Mouse (Mus musculus) heart, postnatal 10 days (tissue): ENCODE measurements at regions not wholly inside any gene's neighbourhood (a gene's known extent, or its start where the extent isn't known, plus 50 kb on each side); places are given as distances from the start of the nearest gene placed in this dataset.

Source experiments
- DNase-seq, 2 experiments: peaks; one replicate each; pipeline ENCODE4 v3.0.0; 2021
- intact Hi-C: fragments of 180-260 bp; cut with DNase I; formaldehyde crosslinking; loops from one replicate; pipeline ENCODE4 v1.15.1; 2025

DNA sequence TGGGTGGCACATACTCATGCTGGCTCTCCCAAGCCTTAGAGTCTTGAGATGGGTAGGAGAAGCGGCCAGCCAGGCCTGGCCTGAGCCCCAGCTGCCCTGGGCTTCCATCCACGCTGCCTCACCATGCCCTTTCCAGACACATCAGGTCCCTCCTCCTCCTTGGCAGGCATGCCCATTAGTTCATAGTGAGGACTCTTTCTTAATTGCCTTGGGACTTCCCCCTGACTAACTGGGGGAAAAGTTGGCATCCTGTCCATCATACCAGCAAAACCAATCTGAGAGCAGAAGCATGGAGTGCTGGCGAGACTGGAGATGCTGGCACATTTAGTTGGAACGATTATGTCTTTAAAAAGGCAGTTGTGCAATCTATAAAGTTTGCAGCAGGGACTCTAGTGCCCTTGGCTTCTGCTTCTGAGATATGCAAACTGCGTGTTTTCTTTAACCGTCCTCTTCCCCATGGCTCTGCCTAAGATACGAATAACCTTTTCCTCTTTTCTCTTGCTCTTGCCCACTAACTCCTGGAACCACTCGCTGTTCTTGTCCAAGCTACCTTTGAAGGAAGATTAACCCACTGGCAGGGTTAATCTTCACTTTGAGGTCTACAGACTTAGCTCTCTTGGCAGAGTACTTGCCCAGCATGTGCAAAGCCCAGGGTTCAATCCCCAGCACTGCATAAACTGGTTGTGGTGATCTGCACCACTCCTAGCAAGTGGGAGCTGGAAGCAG is 62.2 kb upstream of the Tle3 start:
- no peak for DNase-seq
- intact Hi-C loops: no loop called here

DNA sequence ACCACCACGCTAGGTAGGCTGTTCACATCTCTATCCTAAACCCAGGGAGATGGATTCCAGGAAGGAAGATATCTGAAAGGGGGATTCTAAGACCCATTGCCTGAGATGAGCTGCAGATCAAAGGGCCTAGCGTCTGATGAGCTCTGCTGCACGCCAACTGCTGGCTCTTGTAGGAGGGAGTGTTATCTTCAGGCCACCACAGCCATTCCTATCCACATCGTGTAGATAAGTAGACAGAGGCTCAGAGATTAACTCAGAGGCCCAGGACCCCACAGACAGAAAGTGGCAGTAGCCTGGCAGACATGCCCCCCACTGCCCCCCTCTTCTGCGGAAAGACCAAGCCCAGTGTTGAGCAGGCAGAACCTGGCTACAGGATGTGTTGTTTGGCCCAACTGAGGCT is 61.6 kb upstream of the Tle3 start:
- no peak for DNase-seq
- intact Hi-C loops: no loop called here

DNA sequence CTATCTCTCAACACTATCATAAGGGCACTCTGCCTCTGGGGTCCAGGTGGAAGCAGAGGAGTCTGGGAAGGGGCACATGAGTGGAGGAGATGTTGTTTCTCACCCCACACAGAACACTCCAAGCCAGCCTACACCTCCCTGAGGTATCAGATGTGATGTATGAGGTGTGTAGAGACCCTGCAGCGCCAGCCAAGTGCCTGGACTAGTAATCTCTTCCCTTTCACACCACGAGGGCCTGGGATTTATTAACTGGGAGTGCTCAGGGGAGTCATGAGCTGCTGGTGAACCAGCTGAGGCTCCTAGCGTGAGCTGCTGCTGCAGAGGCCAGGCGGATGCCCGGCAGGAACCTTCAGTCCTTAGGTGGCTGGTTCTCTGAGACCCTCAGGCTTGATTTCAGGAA is 60.6 kb upstream of the Tle3 start:
- intact Hi-C loops: no loop called here
- DNase-seq: no peak

DNA sequence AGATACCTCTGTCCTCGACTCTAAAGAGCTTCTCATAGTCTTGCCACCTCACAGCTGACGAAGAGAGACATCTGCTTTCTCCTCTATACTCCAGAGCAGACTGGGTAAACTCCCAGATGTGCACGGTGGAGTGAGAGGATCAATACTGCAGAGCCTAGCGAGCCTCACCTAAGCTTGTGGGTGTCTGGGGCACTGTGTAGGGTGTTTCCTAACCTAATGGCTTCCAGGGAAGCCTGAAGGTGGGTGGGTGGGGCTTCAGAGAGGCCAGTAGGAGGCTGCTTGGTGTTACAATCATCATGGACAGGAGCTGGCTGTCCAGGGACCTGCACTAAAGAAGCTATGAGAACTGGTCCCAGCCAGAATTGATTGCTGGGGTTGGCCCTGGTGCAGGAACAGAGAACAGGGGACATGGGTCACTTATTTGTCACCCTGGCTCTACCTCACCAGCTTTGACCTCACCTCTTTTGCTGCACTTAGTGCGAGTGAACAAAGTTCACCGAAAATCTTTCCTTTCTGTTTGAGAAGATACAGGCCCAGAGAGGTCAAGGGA is 57.5 kb upstream of the Tle3 start:
- intact Hi-C loops: loop anchor here (5.0 kb wide), 1 partner anchor 53 kb away; no protein-coding TSS in a partner anchor
- DNase-seq: no peak

DNA sequence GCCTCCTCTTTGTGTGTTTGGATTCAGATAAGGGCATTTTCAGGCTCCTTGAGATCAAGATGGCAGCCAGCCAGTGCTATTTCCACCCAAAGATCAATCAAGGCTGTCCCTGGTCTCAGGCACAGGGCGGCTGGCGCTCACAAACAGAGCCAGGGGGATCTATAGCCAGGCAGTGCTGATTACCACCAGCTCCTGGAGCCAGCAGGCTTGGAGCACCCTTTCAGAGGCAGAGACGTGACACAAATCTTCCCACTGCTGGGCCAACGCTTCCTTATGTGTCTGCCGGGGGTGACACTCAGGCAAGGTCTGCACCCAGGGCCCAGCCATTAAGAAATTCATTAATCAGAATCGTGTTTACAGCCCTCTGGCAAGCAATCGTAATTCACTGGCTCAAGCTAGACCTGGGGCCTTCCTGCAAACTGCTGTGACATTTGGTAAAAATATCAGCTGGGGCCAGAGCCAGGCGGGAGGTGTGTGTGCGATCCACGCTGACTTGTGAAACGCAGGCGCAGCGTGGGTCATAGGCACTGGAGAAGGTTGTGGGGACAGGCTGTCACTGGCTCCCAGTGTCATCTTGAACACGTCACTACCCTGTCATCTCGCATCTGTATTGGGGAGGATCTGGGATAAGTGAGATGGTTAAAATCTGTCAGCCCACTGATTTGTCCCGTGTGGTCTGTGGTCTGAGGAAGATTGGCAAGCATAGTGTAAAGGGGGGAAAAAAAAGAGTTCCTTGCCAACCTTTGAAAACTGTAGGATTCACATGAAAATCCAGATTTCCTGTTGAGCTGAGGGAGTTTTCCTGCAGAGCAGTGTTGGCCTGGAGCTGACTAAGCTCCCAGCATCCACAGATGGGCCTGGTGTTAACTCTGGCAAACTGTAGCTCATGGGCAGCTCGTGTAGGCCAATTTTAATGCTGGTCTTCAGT is 56.5 kb upstream of the Tle3 start:
- intact Hi-C loops: loop anchor here (5.0 kb wide), 1 partner anchor 52 kb away; no protein-coding TSS in a partner anchor
- peak; percentile 67 to 72 for DNase-seq

DNA sequence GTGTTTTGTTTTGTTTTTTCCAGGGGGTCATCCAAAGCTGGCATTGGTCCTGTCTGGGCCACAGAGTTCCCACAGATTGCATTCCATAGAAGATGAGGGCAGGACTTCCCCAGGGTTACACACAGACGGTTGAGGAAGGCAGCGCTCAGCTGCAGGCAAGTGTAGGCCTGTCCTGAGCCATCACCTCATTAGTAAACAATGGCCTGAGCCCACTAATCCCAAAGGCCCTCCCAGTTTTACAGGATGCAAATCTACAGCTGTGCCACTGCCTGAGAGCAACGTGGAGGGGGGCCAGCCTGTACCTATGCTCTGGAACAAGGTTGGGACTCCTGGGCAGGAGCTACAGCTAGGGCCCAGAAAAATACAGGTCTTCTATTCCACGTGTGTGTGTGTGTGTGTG is 55.7 kb upstream of the Tle3 start:
- no peak for DNase-seq
- intact Hi-C loops: loop anchor here (5.0 kb wide), 1 partner anchor 51 kb away; no protein-coding TSS in a partner anchor

DNA sequence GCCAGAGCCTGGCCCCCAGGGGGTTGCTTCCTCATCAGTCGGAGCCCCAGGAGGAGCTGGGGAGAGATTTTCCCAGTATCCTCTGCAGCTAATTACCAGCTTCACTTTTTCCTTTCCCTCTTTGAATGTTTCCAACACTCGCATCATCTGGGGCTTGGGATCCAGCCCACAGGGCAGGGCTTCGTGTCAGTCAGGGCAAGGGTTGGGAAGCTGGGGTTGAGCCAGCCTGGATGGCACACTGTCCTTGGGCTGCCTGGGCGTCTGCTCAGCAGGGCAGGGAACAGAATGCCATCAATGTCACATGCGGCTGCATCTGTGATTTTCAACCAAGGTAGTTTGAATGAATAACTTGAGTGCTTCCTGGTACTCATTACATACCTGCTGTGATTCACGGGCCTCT is 52.4 kb upstream of the Tle3 start:
- intact Hi-C loops: loop anchor here (2.0 to 5.0 kb wide), 2 partner anchors 29 to 48 kb away; no protein-coding TSS in a partner anchor

DNA sequence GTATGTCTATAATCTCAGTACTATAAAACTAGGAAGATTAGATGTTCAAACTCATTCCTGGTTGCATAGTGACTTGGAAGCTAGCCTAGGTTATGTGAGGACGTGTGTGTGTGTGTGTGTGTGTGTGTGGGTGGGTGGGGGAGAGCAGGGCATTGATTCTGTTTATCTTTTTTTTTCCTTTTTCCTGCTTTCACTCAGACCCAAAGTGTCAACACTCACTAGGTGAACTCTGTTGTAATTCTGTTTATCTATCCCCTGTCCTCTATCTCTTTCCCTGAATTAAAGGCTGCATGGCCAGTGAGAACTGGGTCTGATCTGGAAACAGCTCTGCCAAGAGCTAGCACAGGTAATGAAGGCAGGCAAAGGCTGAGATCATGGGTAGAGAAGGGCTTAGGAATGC is 50.9 kb upstream of the Tle3 start:
- intact Hi-C loops: no loop called here
- no peak for DNase-seq

More for the DNA sequence above, 52.4 kb upstream of the Tle3 start:
- no peak for DNase-seq

DNA sequence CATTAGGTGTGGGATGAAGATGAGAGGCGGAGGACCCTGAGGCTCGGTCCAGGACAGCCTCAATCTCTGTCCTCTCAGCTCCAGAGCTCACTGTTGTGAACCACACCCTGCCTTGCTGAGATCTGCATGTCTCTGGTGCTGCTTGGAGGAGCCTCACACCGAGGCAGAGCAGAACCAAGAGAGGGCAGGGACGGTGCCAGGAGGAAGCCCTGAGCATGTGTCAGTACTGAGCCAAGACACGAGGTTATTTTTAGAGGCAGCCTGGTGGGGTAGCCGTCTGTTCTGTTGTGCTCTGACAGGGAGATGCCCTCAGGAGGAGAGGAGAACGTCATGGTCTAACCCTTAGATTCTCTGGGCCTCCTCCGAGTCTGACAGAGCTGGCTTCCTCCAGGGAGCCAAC is 50.3 kb upstream of the Tle3 start:
- DNase-seq: peak in 1 of 2 experiments; percentile 20
- intact Hi-C loops: no loop called here

DNA sequence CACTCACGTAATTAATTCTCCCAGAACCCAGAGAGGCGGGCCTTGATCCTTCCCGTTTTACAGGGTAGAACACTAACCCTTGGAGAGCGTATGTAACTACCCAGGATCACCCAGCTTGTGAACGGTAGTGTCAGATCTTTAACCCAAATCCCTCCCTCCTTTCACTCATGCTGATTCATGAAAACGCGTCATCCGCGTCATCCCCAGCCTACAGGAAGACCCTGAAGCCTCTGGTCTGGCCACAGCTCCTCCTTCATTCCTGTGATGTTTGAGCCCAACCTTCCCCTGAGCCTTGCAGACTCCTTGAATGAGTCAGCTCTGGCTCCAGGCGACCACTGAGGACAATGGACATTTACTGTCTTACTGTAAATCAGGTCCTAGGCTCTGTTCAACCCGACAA is 49.8 kb upstream of the Tle3 start:
- intact Hi-C loops: no loop called here
- peak in 1 of 2 experiments; percentile 15 for DNase-seq
